Mouse (Mus musculus) stomach, postnatal 0 days (tissue): ENCODE measurements at regions not wholly inside any gene's neighbourhood (a gene's known extent, or its start where the extent isn't known, plus 50 kb on each side); places are given as distances from the start of the nearest gene placed in this dataset.

Experiments used
- CTCF ChIP-seq: IDR thresholded peaks from 2 replicates; pipeline ENCODE4 v1.5.1; 2016; ENCODE audit warnings: antibody characterized with exemption, low read depth, mild to moderate bottlenecking, moderate library complexity
- EP300 ChIP-seq: optimal IDR thresholded peaks from 2 replicates; pipeline ENCODE3; 2016; ENCODE audit warnings: antibody characterized with exemption

- TF ChIP-seq CTCF (no peak), EP300 (no peak)
Observed at GRCm38 (mm10) chr4:124217206-124217605, 299.4 kb upstream of the 4930535I16Rik start.
